Mouse (Mus musculus): ENCODE data around the gene Fam47e. TPM values are rescaled to one million over a fixed set of nuclear protein-coding genes. Genes with fewer than 3 reads are reported as not detected.
"Not testable (repeated sequence)": the region's sequence is repeated elsewhere in the genome, so short reads cannot be mapped to it uniquely, and the experiment has no call there.

Gene Fam47e
- total RNA-seq (2021) = 1 to 10 TPM in 1 of 2 experiments, under 1 TPM in 1; 0.48 to 1.1 TPM
- long read RNA-seq, partial matches to known transcripts = 0 of 3 reads
- long read RNA-seq, other reads (novel, unspliced or antisense) = 2 of 3 reads

GRCm38 (mm10) chr5:92554891-92555511 is at the start of gene Fam47e:
Gene Fam47e, plus strand, starts transcription at chr5:92555069.
- peak; percentile 13 to 58 for DNase-seq (ENCODE audit: low spot score in 2 of 2)

GRCm38 (mm10) chr5:92505402-92505865 is 49.4 kb upstream of the Fam47e start:
- peak; percentile 95 to 97 for DNase-seq (ENCODE audit: low spot score in 2 of 2)

GRCm38 (mm10) chr5:92506301-92506729 is 48.6 kb upstream of the Fam47e start:
- DNase-seq (ENCODE audit: low spot score in 2 of 2) = peak in 1 of 2 experiments; percentile 67

- no peak for DNase-seq (ENCODE audit: low spot score in 2 of 2)
Observed at GRCm38 (mm10) chr5:92506733-92507132, 48.1 kb upstream of the Fam47e start, which contains the start of gene Scarb2. Gene Scarb2, minus strand, starts transcription at chr5:92506833.

GRCm38 (mm10) chr5:92508853-92509252 is 46.0 kb upstream of the Fam47e start:
- no peak for DNase-seq (ENCODE audit: low spot score in 2 of 2)

- no peak for DNase-seq (ENCODE audit: low spot score in 2 of 2)
Observed at GRCm38 (mm10) chr5:92511256-92511655, 43.6 kb upstream of the Fam47e start.

GRCm38 (mm10) chr5:92512066-92512465 is 42.8 kb upstream of the Fam47e start:
- DNase-seq (ENCODE audit: low spot score in 2 of 2) = no peak

- not testable (repeated sequence) for DNase-seq (ENCODE audit: low spot score in 2 of 2)
Observed at GRCm38 (mm10) chr5:92521131-92521530, 33.7 kb upstream of the Fam47e start.

GRCm38 (mm10) chr5:92524821-92525258 is 30.0 kb upstream of the Fam47e start:
- DNase-seq (ENCODE audit: low spot score in 2 of 2) = no peak

GRCm38 (mm10) chr5:92539698-92540097 is 15.2 kb upstream of the Fam47e start:
- no peak for DNase-seq (ENCODE audit: low spot score in 2 of 2)

- DNase-seq (ENCODE audit: low spot score in 2 of 2) = no peak
Observed at GRCm38 (mm10) chr5:92552611-92553010, 2.3 kb upstream of the Fam47e start.

- DNase-seq (ENCODE audit: low spot score in 2 of 2) = no peak
Observed at GRCm38 (mm10) chr5:92553939-92554338, 930 bp upstream of the Fam47e start.

GRCm38 (mm10) chr5:92554443-92554842 is 426 bp upstream of the Fam47e start:
- DNase-seq (ENCODE audit: low spot score in 2 of 2) = no peak

GRCm38 (mm10) chr5:92555905-92556304 is 1.0 kb downstream of the Fam47e start:
- DNase-seq (ENCODE audit: low spot score in 2 of 2) = no peak

GRCm38 (mm10) chr5:92557508-92557907 is 2.6 kb downstream of the Fam47e start:
- DNase-seq (ENCODE audit: low spot score in 2 of 2) = no peak

GRCm38 (mm10) chr5:92560201-92560600 is 5.3 kb downstream of the Fam47e start:
- no peak for DNase-seq (ENCODE audit: low spot score in 2 of 2)

GRCm38 (mm10) chr5:92562002-92562401 is 7.1 kb downstream of the Fam47e start:
- no peak for DNase-seq (ENCODE audit: low spot score in 2 of 2)

- no peak for DNase-seq (ENCODE audit: low spot score in 2 of 2)
Observed at GRCm38 (mm10) chr5:92571232-92571631, 16.4 kb downstream of the Fam47e start.

- DNase-seq (ENCODE audit: low spot score in 2 of 2) = no peak
Observed at GRCm38 (mm10) chr5:92579559-92579958, 24.7 kb downstream of the Fam47e start.

GRCm38 (mm10) chr5:92585932-92586331 is 31.1 kb downstream of the Fam47e start:
- DNase-seq (ENCODE audit: low spot score in 2 of 2) = no peak

GRCm38 (mm10) chr5:92595026-92595425 is 40.2 kb downstream of the Fam47e start:
- DNase-seq (ENCODE audit: low spot score in 2 of 2) = no peak

GRCm38 (mm10) chr5:92596865-92597264 is 42.0 kb downstream of the Fam47e start:
- no peak for DNase-seq (ENCODE audit: low spot score in 2 of 2)

- DNase-seq (ENCODE audit: low spot score in 2 of 2) = peak; percentile 3 to 36
Observed at GRCm38 (mm10) chr5:92599030-92599429, 44.2 kb downstream of the Fam47e start.

Measured in layer of hippocampus, adult 18-20 months (tissue).